Comparison of ENCODE assay signal across 16 mouse cellular contexts in genomic region chr9:29092443-29092842, GRCm38 (mm10).
A peak's percentile ranks its signal among the peaks of the same experiment; 100 is the strongest.
DNase-seq lines count a peak whose midpoint lies in the region.
"Had no signal": no experiment of that assay in that cellular context is flagged by ENCODE, and none has a peak within 500 bp of the region (broad histone marks: within the 10 kb centered on the region; RNA-seq: fewer than 3 reads in every experiment).

No protein-coding gene starts in this region.

- peak; percentile 4 to 6 for DNase-seq in adrenal gland, postnatal 36 days
- no peak for DNase-seq in adrenal gland, postnatal 14 days
- peak; percentile 2 for DNase-seq in heart, postnatal 10 days
- DNase-seq in heart, adult 9 months (ENCODE audit: low spot score in 2 of 2) = no peak
- DNase-seq in retina, postnatal 1 day = peak; percentile 58
- DNase-seq in retina, embryonic 14.5 days (ENCODE audit: low spot score) = no peak
- DNase-seq in cerebellum, adult 9-10 months = no peak
- DNase-seq: adrenal gland, postnatal 10 days; cerebellum, adult 11-12 months; cerebellum, postnatal 14 days; gastrocnemius, postnatal 25 days; kidney, adult 11 months; kidney, postnatal 36 days; layer of hippocampus, postnatal 36 days; right cerebral cortex, adult 18-20 months; thymus, postnatal 25 days had no signal

- intact Hi-C loops in heart, postnatal 10 days (cut with DNase I) = no loop called here

Comparison
In these comparisons a context has a peak if more than half of its experiments do, and no peak if none do; other contexts are left out.
1. DNase-seq: peak in adrenal gland, postnatal 36 days (2 of 2), heart, postnatal 10 days (2 of 2) and retina, postnatal 1 day (single experiment); none in adrenal gland, postnatal 14 days (single experiment), heart, adult 9 months (0 of 2), retina, embryonic 14.5 days (single experiment) and cerebellum, adult 9-10 months (single experiment).